Mouse (Mus musculus) megakaryocyte, embryonic 14.5 days (primary cell): ENCODE data around the gene Foxj2. TPM values are rescaled to one million over a fixed set of nuclear protein-coding genes. Genes with fewer than 3 reads are reported as not detected.
A peak's percentile ranks its signal among the peaks of the same experiment; 100 is the strongest.

Source experiments
- H3K27me3 ChIP-seq: replicated peaks from 2 replicates; pipeline ENCODE3; 2012; ENCODE audit warnings: inconsistent platforms
- H3K36me3 ChIP-seq: replicated peaks from 2 replicates; pipeline ENCODE3; 2012; ENCODE audit warnings: low read length, inconsistent platforms, mixed read lengths
- H3K4me1 ChIP-seq: 2 replicates; pipeline ENCODE4 v1.6.1; 2012; ENCODE audit warnings: inconsistent platforms
- H3K4me3 ChIP-seq: replicated peaks from 2 replicates; pipeline ENCODE3; 2012; ENCODE audit warnings: moderate library complexity, mild to moderate bottlenecking, inconsistent platforms
- H3K9me3 ChIP-seq: 2 replicates; pipeline ENCODE4 v1.6.1; 2012; ENCODE audit warnings: inconsistent platforms
- FLI1 ChIP-seq: IDR thresholded peaks from 2 replicates; pipeline ENCODE4 v1.6.1; 2012; ENCODE audit warnings: low read length, inconsistent platforms, mixed read lengths
- GATA1 ChIP-seq: IDR thresholded peaks from 3 replicates; pipeline ENCODE4 v1.6.1; 2012; ENCODE audit warnings: mixed read lengths, low read length, inconsistent platforms, borderline replicate concordance
- polyA plus RNA-seq: library from polyadenylated mRNA; stranded (reverse); fragments of >175 nt; gene quantifications from 2 replicates; pipeline ENCODE4 v1.2.3, GENCODE M21; 2012; ENCODE audit warnings: low replicate concordance; ENCODE audit not compliant: insufficient read depth

Gene Foxj2
- polyA plus RNA-seq, 1 experiment = 7.7 TPM

- no peak overlapping the region for H3K4me3 ChIP-seq
- peaks cover 48% of the 10 kb centered on the region for H3K4me1 ChIP-seq
- no peak for TF ChIP-seq GATA1
- no peak for TF ChIP-seq FLI1
- H3K27me3 ChIP-seq = no peaks in the 10 kb centered on the region
- H3K9me3 ChIP-seq = no peaks in the 10 kb centered on the region
- peaks cover 3% of the 10 kb centered on the region for H3K36me3 ChIP-seq
These were observed 6.1 kb upstream of the Foxj2 start for GRCm38 (mm10) chr6:122813640-122814039.

DNA sequence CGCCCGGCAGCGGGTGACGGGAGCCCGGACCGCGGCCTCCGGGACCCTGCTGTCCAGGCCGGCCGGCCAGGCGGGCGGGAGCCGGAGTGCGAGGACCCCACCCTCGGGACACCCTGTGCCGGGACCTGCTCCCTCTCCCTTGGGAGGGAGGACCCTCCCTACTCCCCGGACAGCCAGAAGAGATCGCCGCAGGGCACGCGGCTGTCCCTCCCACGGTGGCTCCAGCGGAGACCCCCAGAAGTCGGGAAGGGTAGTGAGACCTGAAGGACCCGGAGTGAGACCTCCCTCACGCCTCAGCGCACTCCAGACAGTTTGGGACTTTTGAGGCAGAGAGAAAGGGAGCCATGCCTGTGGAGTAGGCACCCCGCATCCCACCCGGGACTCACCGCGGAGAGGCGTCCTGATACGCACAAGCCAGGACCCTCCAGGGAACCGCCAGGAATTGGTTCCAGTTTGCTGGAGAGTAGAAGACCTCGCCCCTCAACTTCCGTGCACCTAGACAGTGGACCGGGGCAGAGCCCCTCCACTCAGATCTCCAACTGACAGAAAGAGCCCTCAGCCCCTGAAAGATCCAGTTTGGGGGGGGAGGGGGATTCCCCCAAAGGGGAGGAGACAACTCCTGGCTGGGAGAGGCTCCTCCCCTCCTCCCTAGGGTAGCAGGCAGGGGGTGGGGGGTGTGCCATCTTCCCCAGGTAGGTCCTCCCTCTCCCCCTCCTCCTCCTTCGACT is 521 bp downstream of the Foxj2 start:
- Histone ChIP-seq H3K27me3 (peaks cover 9% of the 10 kb centered on the region), H3K9me3 (no peaks in the 10 kb centered on the region), H3K4me1 (peaks cover 61% of the 10 kb centered on the region), H3K36me3 (peaks cover 17% of the 10 kb centered on the region), H3K4me3 (peak overlapping the region; percentile 98)
- TF ChIP-seq FLI1 = no peak
- no peak for TF ChIP-seq GATA1

- Histone ChIP-seq H3K4me3 (peak overlapping the region; percentile 98), H3K9me3 (no peaks in the 10 kb centered on the region), H3K4me1 (peaks cover 69% of the 10 kb centered on the region), H3K27me3 (peaks cover 9% of the 10 kb centered on the region), H3K36me3 (peaks cover 17% of the 10 kb centered on the region)
- no peak for TF ChIP-seq GATA1
These were observed 1.3 kb downstream of the Foxj2 start for GRCm38 (mm10) chr6:122820799-122821650.

- H3K27me3 ChIP-seq = peaks cover 9% of the 10 kb centered on the region
- H3K9me3 ChIP-seq = no peaks in the 10 kb centered on the region
- peaks cover 14% of the 10 kb centered on the region for H3K36me3 ChIP-seq
- no peak for TF ChIP-seq GATA1
- no peak for TF ChIP-seq FLI1
- peaks cover 77% of the 10 kb centered on the region for H3K4me1 ChIP-seq
- H3K4me3 ChIP-seq = peak overlapping the region; percentile 43
These were observed 2.1 kb downstream of the Foxj2 start for GRCm38 (mm10) chr6:122821822-122822221.

- H3K9me3 ChIP-seq = no peaks in the 10 kb centered on the region
- H3K36me3 ChIP-seq = peaks cover 25% of the 10 kb centered on the region
- no peak overlapping the region for H3K4me3 ChIP-seq
- peaks cover 9% of the 10 kb centered on the region for H3K27me3 ChIP-seq
- TF ChIP-seq GATA1 (no peak), FLI1 (no peak)
- H3K4me1 ChIP-seq = peaks cover 74% of the 10 kb centered on the region
These were observed 4.4 kb downstream of the Foxj2 start for GRCm38 (mm10) chr6:122824086-122824485.

- Histone ChIP-seq H3K27me3 (peaks cover 7% of the 10 kb centered on the region), H3K9me3 (no peaks in the 10 kb centered on the region), H3K4me3 (no peak overlapping the region), H3K36me3 (peaks cover 36% of the 10 kb centered on the region), H3K4me1 (peaks cover 68% of the 10 kb centered on the region)
- no peak for TF ChIP-seq FLI1
- TF ChIP-seq GATA1 = no peak
These were observed 5.5 kb downstream of the Foxj2 start for GRCm38 (mm10) chr6:122825166-122825565.

DNA sequence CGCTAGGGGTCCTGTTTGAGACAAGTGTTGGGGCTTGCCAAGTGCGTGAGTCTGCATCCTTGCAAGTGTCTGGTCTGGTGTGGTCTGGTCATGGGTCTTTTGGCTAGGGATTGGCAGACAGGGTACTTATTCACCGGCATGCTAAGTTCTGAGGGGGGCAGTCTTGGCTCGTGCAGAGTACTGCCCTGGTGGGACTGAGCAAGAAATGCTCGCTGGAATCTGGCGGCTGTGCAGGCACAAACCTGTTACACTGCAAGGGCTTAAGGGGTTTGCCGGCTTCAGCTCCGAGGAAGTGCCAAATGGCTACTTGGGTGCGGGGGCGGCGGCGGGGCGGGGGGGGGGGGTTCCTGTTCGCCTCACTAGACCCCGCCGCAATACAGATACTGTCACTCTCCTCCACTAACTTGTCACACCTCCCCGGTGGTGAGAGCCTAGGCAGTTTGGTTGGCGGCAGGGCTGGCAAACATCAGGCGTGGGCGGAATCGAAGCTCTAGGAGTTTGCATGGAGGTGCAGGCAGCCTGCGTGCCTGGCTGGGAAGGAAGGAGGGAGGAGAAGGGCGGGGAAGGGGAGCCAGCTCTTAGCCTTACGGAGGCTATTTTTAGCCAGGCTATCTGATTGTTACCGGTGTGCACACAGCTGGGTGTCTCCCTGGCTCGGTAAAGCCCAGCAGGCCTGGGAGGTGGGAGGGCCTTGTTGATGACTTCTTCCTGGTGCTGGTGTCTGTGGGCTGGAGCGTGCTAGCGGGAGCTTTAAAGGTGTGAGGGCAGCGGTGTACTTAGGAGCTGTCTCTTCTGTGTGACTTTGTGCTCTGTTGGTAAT is 6.4 kb downstream of the Foxj2 start:
- H3K36me3 ChIP-seq = peaks cover 46% of the 10 kb centered on the region
- TF ChIP-seq GATA1 = no peak
- TF ChIP-seq FLI1 = no peak
- peak overlapping the region; percentile 92 for H3K4me3 ChIP-seq
- peaks cover 62% of the 10 kb centered on the region for H3K4me1 ChIP-seq
- peaks cover under 1% of the 10 kb centered on the region for H3K27me3 ChIP-seq
- H3K9me3 ChIP-seq = no peaks in the 10 kb centered on the region

- peaks cover 46% of the 10 kb centered on the region for H3K4me1 ChIP-seq
- peaks cover 52% of the 10 kb centered on the region for H3K36me3 ChIP-seq
- H3K9me3 ChIP-seq = no peaks in the 10 kb centered on the region
- no peak for TF ChIP-seq FLI1
- no peak for TF ChIP-seq GATA1
- no peak overlapping the region for H3K4me3 ChIP-seq
- H3K27me3 ChIP-seq = no peaks in the 10 kb centered on the region
These were observed 8.4 kb downstream of the Foxj2 start for GRCm38 (mm10) chr6:122828086-122828485.

- peaks cover 95% of the 10 kb centered on the region for H3K36me3 ChIP-seq
- no peaks in the 10 kb centered on the region for H3K27me3 ChIP-seq
- no peak for TF ChIP-seq GATA1
- TF ChIP-seq FLI1 = no peak
- no peak overlapping the region for H3K4me3 ChIP-seq
- peaks cover 10% of the 10 kb centered on the region for H3K9me3 ChIP-seq
- peaks cover 34% of the 10 kb centered on the region for H3K4me1 ChIP-seq
These were observed 13.2 kb downstream of the Foxj2 start for GRCm38 (mm10) chr6:122832880-122833279.
